Mouse (Mus musculus) right cerebral cortex, postnatal 10 days (tissue): Measurements from ENCODE around the gene Srcin1.
A peak's percentile ranks its signal among the peaks of the same experiment; 100 is the strongest.

ENCODE experiments used
- DNase-seq, 2 experiments: peaks; one replicate each; pipeline ENCODE4 v3.0.0; 2021; ENCODE audit warnings: low spot score in 2 of 2

Gene Srcin1

GRCm38 (mm10) chr11:97468639-97469287 lies 107.2 kb downstream of the Srcin1 start:
- DNase-seq: peak; percentile 80 to 89

- DNase-seq: no peak
Measured at GRCm38 (mm10) chr11:97466444-97467160, 109.4 kb downstream of the Srcin1 start.

- DNase-seq: no peak
Measured at GRCm38 (mm10) chr11:97465957-97466356, 110.0 kb downstream of the Srcin1 start.

- DNase-seq: no peak
Measured at GRCm38 (mm10) chr11:97463991-97464390, 112.0 kb downstream of the Srcin1 start.

- DNase-seq: no peak
Measured at GRCm38 (mm10) chr11:97463166-97463565, 112.8 kb downstream of the Srcin1 start.

GRCm38 (mm10) chr11:97462538-97462937 lies 113.4 kb downstream of the Srcin1 start:
- no peak for DNase-seq

- no peak for DNase-seq
Measured at GRCm38 (mm10) chr11:97461307-97461820, 114.6 kb downstream of the Srcin1 start.
